Mouse (Mus musculus) inflammation-experienced regulatory T-cells, adult 16 weeks (primary cell): ENCODE results near the gene Gm20777. TPM values are rescaled to one million over a fixed set of nuclear protein-coding genes. Genes with fewer than 3 reads are reported as not detected.

Experiments used
- polyA plus RNA-seq: library from polyadenylated mRNA; unstranded; fragments of 100-300 nt; shearing (Covaris generic); gene quantifications from one replicate; pipeline ENCODE4 v1.2.1, GENCODE M21; 2017

The Gm20777 gene
- not detected for polyA plus RNA-seq

GRCm38 (mm10) chrY:10752350-10752749 lies at the start of gene Gm20777:
Gene Gm20777 (minus strand): TSS chrY:10752450.

Other genes starting within 250 kb of the Gm20777 start
- gene Gm20737, start 216.4 kb downstream of the Gm20777 start, polyA plus RNA-seq, result not detected
- gene Gm21775, start 199.0 kb downstream of the Gm20777 start, polyA plus RNA-seq, result not detected
- not detected for gene Gm21900, start 136.1 kb downstream of the Gm20777 start, polyA plus RNA-seq